Mouse (Mus musculus) adrenal gland, adult (tissue): ENCODE measurements around the gene Spn.

ENCODE experiments used
- DNase-seq, 2 experiments: peaks; one replicate each; pipeline ENCODE4 v3.0.0; 2022 to 2023; ENCODE audit warnings: low spot score in 1 of 2; ENCODE audit not compliant: inconsistent age in 2 of 2

The Spn gene

DNA sequence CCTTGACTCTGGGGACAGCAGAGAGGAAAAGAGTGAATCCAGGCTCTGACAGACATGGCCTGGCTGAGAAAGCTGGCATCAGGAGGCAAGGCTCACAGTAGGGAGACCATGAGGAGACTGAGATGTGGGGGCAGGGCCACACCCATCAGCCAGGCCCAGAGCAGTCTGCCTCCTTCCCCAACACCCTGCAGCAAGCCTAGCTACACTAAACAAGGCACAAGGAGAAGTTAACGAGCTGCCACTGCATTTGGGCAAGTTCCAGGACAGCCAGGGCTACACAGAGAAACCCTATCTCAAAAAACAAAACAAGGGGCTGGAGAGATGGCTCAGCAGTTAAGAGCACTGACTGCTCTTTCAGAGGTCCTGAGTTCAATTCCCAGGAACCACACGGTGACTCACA lies 4.6 kb upstream of the Spn start:
- DNase-seq: no peak

- DNase-seq: no peak
These were observed 3.2 kb upstream of the Spn start for GRCm38 (mm10) chr7:127140623-127141404.

GRCm38 (mm10) chr7:127139562-127139961 lies 1.9 kb upstream of the Spn start:
- DNase-seq: no peak

DNA sequence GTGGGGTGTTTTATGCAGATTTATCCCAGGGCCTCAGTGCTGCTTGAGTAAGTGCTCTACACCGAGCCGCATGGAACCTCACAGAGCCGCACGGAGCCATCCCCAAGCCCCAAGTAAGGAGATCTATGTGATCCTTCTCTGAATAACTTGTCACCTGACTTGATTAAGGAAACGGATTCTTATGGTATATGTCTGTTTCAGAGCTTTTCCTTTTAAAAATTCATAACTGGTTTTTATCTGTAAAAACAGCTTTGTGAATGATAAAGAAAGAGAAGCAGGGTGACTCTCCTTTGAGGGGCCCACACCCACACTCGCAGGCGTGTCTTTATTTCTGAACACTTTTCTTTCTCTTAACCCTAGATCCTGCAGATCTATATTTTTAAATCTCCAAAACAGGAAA lies 1.5 kb upstream of the Spn start:
- no peak for DNase-seq

GRCm38 (mm10) chr7:127136181-127137071 lies 1.2 kb downstream of the Spn start:
- DNase-seq: no peak

GRCm38 (mm10) chr7:127134821-127135447 lies 2.7 kb downstream of the Spn start:
- no peak for DNase-seq

DNA sequence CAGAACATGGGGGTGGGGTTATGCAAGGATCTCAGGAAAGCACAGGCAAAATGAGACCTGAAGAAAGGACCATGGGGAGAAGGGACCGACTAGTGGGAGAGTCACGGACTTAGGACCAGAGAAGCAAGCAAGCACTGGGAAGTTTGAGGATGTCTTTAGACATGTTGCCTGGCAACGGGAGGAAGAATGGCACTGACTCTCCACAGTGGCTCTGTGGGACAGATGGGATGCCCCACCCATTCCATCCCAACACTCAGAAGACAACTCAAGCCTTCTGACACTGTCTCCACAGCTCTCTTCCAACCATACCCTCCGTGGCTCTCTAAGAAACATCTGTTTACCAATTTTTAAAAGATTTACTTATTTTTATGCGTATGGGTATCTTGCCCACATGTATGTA lies 4.5 kb downstream of the Spn start:
- no peak for DNase-seq

DNA sequence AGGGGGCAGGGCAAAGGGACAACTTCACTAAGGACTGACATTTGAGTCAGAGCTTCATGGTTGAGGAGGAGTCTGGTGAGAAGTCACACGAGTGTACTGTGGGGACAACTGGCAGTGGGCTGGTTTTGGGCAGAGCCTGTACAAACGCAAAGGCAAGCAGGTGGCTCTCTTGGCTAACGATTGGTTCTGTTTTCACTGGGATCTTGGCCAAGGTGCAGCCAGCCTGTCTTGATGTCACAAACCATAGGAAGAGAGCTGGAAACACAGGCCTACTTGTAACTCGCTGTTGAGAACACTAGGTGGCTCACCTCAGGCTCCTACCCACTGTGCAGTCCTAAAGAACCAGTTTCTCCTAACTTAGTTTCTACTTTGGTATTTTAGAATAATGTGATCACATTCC lies 8.0 kb downstream of the Spn start:
- DNase-seq: peak; percentile 35 to 72

GRCm38 (mm10) chr7:127121911-127122270 lies 15.7 kb downstream of the Spn start, which contains the start of gene Qprt:
Qprt (minus strand) TSS chr7:127122226.
- no peak for DNase-seq

GRCm38 (mm10) chr7:127121061-127121910 lies 16.3 kb downstream of the Spn start:
- no peak for DNase-seq

- peak; percentile 25 to 65 for DNase-seq
These were observed 18.8 kb downstream of the Spn start for GRCm38 (mm10) chr7:127118671-127119445.

DNA sequence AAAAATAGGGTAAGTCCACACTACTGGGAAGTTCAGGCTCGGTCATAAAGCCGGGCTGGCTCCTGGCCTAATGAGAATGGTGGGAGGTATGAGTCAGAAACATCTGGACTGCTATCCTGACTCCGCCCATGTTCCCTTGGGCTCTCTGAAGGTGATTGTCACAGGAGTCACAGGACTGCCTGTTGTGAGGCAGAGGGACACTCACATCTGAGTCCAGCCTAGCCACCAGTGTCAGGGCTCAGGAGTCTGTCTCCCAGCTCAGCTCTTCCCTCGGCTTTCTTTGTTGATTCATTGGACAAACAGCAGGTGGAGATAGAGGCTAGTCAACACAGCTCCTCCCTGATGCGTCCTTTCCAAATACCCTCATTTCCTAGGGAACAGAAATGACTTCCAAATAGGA lies 19.7 kb downstream of the Spn start:
- DNase-seq: peak; percentile 55 to 77

- no peak for DNase-seq
These were observed 21.2 kb downstream of the Spn start for GRCm38 (mm10) chr7:127116331-127116935.

DNA sequence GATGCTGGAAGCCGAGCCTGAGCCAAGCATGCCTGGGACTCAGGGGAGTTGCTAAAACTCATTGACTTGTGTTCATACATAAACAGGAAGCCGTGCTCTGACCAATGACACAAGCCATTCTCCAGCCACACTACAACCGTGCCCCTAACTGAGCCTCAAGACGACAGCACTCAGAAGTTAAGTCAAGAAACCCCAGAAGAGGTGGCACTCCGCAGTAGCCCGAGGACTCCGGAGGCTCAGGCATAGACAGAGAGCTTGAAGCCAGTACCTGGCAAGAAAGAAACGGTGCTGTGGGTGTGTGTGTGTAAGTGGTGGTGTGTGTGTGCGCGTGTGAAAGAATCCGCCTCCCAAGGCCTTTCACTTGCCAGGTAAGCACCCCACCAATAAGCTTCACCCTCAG lies 22.7 kb downstream of the Spn start:
- no peak for DNase-seq

GRCm38 (mm10) chr7:127113614-127114259 lies 23.9 kb downstream of the Spn start:
- DNase-seq: no peak

GRCm38 (mm10) chr7:127112921-127113597 lies 24.6 kb downstream of the Spn start:
- no peak for DNase-seq

- DNase-seq: no peak
These were observed 25.3 kb downstream of the Spn start for GRCm38 (mm10) chr7:127112251-127112841.

DNA sequence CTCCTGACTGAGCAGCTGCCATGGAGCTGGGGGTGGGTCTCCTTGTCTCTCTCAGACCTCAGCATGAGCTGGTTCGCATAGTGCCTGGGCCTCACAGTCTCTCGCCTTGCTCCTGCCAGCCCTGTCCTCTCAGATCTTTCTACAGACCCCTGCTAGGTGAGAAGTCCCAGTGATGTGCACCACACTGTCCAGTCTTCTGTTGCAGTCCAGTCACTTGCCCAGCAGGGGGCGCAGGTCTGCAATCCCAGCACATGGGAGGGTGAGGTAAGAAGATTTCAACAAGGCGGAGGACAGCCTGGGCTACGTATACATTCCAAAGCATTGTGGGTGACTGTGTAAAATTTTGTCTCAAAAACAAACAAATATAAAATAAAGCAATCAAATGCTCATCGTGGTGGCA lies 26.2 kb downstream of the Spn start:
- DNase-seq: peak; percentile 41 to 74
